Comparison of ENCODE assay signal across 10 mouse cellular contexts in the genomic region with DNA sequence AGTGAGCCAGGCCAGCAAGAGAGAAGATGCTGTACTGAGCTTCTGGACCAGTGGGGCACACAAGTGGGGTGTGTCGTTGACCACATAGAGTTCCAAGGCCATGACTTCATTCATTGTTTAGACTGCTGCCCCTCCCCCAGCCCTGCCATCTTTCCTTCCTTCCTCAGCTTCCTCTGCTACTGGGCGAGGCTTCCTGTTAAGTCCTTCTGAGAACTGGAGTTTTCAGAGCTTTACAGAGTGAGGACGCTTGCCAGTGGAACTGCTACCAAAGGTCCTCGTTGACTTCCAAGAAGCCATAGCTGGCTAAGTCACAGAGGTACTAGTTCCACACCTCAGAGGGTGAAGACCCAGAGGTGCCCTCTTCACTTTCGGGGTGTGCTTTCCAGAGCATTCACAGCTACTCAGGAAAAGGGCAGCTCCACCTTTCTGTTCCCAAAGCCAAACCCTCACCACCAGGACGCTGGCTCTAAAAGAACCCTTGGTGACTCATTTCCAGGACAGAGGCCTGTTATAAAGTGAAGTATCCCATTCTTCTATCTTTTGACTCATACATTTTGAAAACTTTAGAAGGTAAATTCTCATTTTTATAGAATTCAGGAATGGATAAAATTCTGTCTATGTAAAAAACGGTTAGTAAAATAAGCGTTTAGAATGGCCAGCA. TPM values are rescaled to one million over a fixed set of nuclear protein-coding genes. Genes with fewer than 3 reads are reported as not detected.
DNase-seq lines count a peak whose midpoint lies in the region; ATAC-seq and TF ChIP-seq lines count a peak whose summit lies in the region.
"Had no signal": no experiment of that assay in that cellular context is flagged by ENCODE, and none has a peak within 500 bp of the region (broad histone marks: within the 10 kb centered on the region; RNA-seq: fewer than 3 reads in every experiment).

No protein-coding gene starts in this region.

- intact Hi-C loops in heart, postnatal 36 days (cut with DNase I), result loop anchor here (2.0 kb wide), 1 partner anchor 16 kb away; no protein-coding TSS in a partner anchor

- H3K4me3 ChIP-seq in liver, postnatal 0 days (ENCODE audit: low read depth, low read length), result no peak overlapping the region
- no peak overlapping the region for H3K4me3 ChIP-seq in neural tube, embryonic 15.5 days (replicated peaks)
- H3K4me3 ChIP-seq: embryonic facial prominence, embryonic 13.5 days; limb, embryonic 13.5 days had no signal

- no peak overlapping the region; the same call in 1 of the 2 replicates for H3K27ac ChIP-seq in liver, postnatal 0 days (ENCODE audit: low read depth)
- no peak overlapping the region for H3K27ac ChIP-seq in neural tube, embryonic 15.5 days (replicated peaks)
- H3K27ac ChIP-seq: embryonic facial prominence, embryonic 13.5 days; limb, embryonic 13.5 days had no signal

- no peak overlapping the region for H3K4me2 ChIP-seq in liver, postnatal 0 days (ENCODE audit: low read depth, low read length)
- H3K4me2 ChIP-seq in neural tube, embryonic 15.5 days, result no peak overlapping the region
- H3K4me2 ChIP-seq: embryonic facial prominence, embryonic 13.5 days; limb, embryonic 13.5 days had no signal

- peaks cover 6% of the 10 kb centered on the region for H3K4me1 ChIP-seq in liver, postnatal 0 days (ENCODE audit: insufficient read depth)
- H3K4me1 ChIP-seq in neural tube, embryonic 15.5 days, result peaks cover 8% of the 10 kb centered on the region; the same call in 1 of the 2 replicates

- WGBS in liver, postnatal 0 days (ENCODE audit: insufficient replicate concordance), result 49% methylated on average over 8 of the region's 8 CpGs
- WGBS in neural tube, embryonic 15.5 days, result 87% methylated on average over 8 of the region's 8 CpGs

- peak; percentile 86 for DNase-seq in 3134 (ENCODE audit: extremely low read depth, insufficient read length, low spot score)
- DNase-seq in adrenal gland, postnatal 10 days, result peak; percentile 58
- DNase-seq in heart, postnatal 36 days, result peak; percentile 64 to 72
- DNase-seq in liver, postnatal 0 days, result no peak
- no peak for DNase-seq in urinary bladder, adult 2 months (ENCODE audit: low spot score)
- no peak for DNase-seq in cerebellum, postnatal 10 days

- no peaks in the 10 kb centered on the region for H3K36me3 ChIP-seq in liver, postnatal 0 days (replicated peaks; ENCODE audit: insufficient read depth, low read length)
- H3K36me3 ChIP-seq in neural tube, embryonic 15.5 days, result no peaks in the 10 kb centered on the region
- H3K36me3 ChIP-seq: embryonic facial prominence, embryonic 13.5 days; limb, embryonic 13.5 days had no signal

- no peak for TF ChIP-seq CTCF in liver, postnatal 0 days (IDR thresholded peaks at IDR 0.05; ENCODE audit: low read depth)

- no peak overlapping the region for H3K9ac ChIP-seq in liver, postnatal 0 days (replicated peaks)
- no peak overlapping the region for H3K9ac ChIP-seq in neural tube, embryonic 15.5 days (replicated peaks)
- H3K9ac ChIP-seq: embryonic facial prominence, embryonic 13.5 days; limb, embryonic 13.5 days had no signal

- 0 out of 2 replicates have a peak, but pooled peaks have one; percentile 13 for TF ChIP-seq EP300 in liver, postnatal 0 days (IDR thresholded peaks at IDR 0.05; ENCODE audit: low read depth)

- ATAC-seq in liver, postnatal 0 days, result peak; percentile 54
- no peak for ATAC-seq in neural tube, embryonic 15.5 days (ENCODE audit: low FRiP score)
- no peak for ATAC-seq in cerebellum, adult (ENCODE audit: insufficient number of reproducible peaks, low FRiP score, low TSS enrichment)

- H3K9me3 ChIP-seq in liver, postnatal 0 days (ENCODE audit: low read length), result no peaks in the 10 kb centered on the region
- H3K9me3 ChIP-seq in neural tube, embryonic 15.5 days (replicated peaks), result no peaks in the 10 kb centered on the region
- H3K9me3 ChIP-seq: embryonic facial prominence, embryonic 13.5 days; limb, embryonic 13.5 days had no signal

- no peaks in the 10 kb centered on the region for H3K27me3 ChIP-seq in liver, postnatal 0 days (ENCODE audit: insufficient read depth, low read length)
- no peaks in the 10 kb centered on the region for H3K27me3 ChIP-seq in neural tube, embryonic 15.5 days (replicated peaks)
- H3K27me3 ChIP-seq: embryonic facial prominence, embryonic 13.5 days had no signal

RNA-seq across cellular contexts. Expression of gene Stim2, which starts 49.6 kb away (rescaled TPM):
- 10 to 100 TPM; 28.7 to 35.1 TPM for total RNA-seq in adrenal gland, postnatal 10 days (2021)
- 10 to 100 TPM; 14.0 to 17.0 TPM for total RNA-seq in heart, postnatal 36 days (2021)
- polyA plus RNA-seq in liver, postnatal 0 days (2015; fragmentation: Nextera tagmentation; extraction: Ambion mirVana), result 5.4 and 6.3 TPM in 2 replicates
- 22.1 and 31.3 TPM in 2 replicates for polyA plus RNA-seq in neural tube, embryonic 15.5 days (2015; fragmentation: Nextera tagmentation; extraction: Ambion mirVana)
- 7.0 and 11.8 TPM in 2 replicates for polyA plus RNA-seq in urinary bladder, adult 2 months (2012; rRNA removed)

Comparison
In these comparisons a context has a peak if more than half of its experiments do, and no peak if none do; other contexts are left out.
1. DNase-seq: peak in 3134 (single experiment), adrenal gland, postnatal 10 days (single experiment) and heart, postnatal 36 days (2 of 2); none in liver, postnatal 0 days (single experiment), urinary bladder, adult 2 months (single experiment) and cerebellum, postnatal 10 days (0 of 2).